Mouse (Mus musculus) 3134 (cell line): Measurements from ENCODE around the gene Mapk14.

Experiments
- DNase-seq: peaks from one replicate; pipeline ENCODE4 v3.0.0-alpha.2; 2011; ENCODE audit warnings: low spot score; ENCODE audit not compliant: insufficient read length; ENCODE audit errors: extremely low read depth

Gene Mapk14

DNA sequence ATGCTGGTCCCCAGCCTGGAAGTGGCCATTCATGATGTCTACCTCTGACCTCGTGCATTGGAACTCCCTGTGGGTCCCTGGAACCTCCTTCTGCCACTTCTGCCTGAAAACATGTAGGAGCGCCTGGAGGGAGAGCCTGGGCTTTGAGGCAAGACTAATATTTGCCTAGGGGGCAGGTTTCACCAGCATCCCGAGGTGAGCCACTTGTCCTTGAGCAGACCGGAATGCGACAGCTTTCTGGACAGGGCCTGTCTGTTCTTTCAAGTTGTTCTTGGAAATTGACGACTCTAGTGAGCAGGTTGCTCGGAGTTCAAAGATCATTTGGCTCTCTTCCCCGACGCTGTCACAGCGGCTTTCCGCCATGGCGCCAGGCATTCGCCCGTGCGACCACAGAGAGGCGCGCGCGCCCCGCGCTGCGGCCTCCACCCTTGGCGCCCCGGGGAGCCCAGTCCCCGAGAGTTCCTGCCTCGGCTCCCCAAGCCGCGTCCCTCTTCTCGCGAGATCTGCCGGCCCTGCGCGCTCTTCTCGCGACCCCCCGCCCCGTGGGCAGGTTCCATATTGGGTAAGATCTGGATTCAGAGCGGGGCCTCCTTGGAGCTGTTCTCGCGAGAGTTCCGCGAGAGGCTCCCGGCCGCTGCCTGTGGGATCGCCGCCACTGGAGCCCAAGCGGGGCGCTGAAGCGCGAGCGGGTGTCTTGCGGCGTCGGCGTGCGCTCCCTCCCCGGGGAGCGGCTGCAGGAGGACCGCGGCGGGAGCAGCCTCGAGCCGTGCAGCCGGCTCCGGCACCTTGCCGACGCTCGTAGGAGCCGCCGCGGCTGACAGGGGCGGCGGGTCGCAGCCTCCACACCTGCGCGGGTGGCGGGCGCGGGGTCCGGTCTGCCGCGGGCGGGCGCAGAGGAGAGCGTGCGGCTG, at the start of gene Mapk14:
Gene Mapk14 (plus strand): TSS at position 554 of the 911 bp plus-strand sequence.
- peak; percentile 100 for DNase-seq

GRCm38 (mm10) chr17:28643697-28644096, 47.4 kb upstream of the Mapk14 start:
- DNase-seq = no peak

DNA sequence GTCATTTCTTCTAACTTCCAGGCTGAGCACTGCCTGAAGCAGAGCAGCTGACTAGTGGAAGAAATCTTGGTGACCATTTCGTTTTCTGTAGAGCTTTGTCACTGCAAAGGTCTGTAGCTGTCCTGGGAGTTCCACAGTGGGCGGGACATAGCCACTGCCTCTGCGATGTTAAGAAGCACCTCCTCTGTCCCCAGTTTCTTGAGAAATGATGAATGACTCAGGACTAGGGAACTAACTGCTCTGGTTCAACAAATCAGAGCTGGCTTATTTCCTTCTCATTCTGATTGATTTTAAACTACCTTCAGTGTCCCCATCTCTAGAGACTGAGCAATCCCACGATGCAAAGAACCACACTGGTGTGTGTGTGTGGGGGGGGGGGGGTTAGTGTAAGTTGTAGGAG, 47.0 kb upstream of the Mapk14 start:
- no peak for DNase-seq

GRCm38 (mm10) chr17:28646221-28646620, 44.9 kb upstream of the Mapk14 start:
- no peak for DNase-seq

DNA sequence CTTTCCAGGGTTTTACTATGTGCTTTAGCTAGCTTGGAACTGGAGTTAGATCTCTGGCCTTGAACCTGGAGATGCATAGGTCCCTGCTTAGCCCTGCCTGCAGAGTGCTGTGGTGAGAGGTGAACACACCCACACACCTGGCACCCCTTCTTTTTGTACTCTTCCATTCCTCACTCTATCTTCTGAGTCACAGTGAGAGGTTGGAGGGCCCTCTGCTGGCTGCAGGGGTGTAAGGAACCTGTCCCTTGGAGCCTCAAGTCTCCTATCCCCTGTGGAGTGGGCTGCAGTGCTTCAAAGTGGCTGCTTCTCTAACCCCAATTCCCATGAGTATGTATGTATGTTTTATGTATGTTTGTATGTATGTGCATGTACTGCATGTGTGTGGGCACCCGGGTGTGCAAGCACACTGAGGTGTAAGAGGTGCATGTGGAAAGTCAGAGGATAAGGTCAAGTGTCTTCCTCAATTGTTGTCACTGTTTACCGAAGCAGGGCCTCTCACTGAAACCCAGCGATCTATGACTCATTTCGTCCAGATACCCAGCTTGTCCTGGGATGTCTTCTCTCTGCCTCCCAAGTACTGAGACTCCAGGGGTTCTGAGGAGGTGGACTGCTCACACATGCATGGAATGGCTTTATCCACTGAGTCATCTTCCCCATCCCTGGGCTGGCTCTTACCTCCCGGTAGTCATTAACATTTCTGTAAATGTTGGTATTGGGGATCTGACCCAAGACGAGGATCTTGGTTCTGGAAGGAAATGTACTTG, 42.3 kb upstream of the Mapk14 start:
- DNase-seq = peak; percentile 22

- DNase-seq = no peak
Measured at GRCm38 (mm10) chr17:28650268-28650667, 40.9 kb upstream of the Mapk14 start.

GRCm38 (mm10) chr17:28657936-28658335, 33.2 kb upstream of the Mapk14 start:
- no peak for DNase-seq

DNA sequence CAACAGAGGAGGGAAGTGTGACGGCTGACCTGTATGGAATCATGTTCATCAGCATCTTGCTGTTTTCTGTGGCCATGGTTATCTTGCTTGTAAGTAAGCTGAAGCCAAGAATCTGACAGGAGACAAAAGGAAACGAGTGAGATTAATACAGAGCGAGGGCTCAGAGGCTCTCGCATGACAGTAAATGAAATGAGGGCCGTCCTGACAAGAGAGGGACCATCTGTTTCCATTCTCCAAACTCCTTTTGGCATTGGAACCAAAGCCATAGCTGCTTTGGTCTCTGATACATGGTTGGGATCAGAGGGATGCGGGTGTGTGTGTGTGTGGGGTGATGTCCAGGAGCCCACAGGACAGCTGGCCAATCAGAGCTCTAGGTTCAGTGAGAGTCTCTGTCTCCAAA, 31.6 kb upstream of the Mapk14 start:
- DNase-seq = no peak

DNA sequence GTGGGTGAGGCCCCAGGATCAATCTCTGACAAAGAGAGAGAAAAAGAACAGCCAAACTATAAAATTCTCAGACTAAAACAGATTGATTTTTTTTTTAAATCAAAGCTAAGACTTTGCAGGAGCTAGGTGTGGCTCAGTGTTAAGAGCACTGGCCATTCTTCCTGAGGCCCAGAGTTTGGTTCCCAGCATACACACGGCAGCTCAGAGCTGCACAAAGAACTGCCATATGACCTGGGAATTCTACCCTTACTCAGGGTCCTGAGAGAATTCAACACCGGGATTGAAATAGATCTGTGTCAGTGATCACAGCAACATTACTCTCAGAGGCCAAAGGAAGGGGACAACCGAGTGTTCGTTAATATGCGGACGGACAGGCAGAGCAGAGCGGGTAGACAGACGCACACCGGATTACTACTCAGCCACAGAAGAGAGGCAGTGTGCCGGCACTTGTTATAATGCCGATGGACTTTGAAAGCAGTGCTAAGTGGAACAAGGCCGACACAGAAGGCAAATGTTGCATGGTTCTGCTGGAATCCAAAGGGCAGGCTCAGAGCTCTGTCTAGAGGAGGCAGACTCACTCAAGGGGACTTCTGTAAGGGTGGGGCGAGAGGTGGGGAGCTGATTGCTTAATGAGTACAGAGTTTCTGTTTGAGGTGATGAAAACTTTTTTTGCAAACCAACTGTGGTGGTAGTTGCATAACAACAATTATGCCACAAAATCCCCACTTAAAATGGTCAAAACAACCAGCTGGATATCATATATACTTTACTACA, 8.6 kb upstream of the Mapk14 start:
- DNase-seq = no peak

- DNase-seq = no peak
Measured at GRCm38 (mm10) chr17:28683601-28684000, 7.5 kb upstream of the Mapk14 start.

GRCm38 (mm10) chr17:28684631-28685030, 6.5 kb upstream of the Mapk14 start:
- DNase-seq = no peak

DNA sequence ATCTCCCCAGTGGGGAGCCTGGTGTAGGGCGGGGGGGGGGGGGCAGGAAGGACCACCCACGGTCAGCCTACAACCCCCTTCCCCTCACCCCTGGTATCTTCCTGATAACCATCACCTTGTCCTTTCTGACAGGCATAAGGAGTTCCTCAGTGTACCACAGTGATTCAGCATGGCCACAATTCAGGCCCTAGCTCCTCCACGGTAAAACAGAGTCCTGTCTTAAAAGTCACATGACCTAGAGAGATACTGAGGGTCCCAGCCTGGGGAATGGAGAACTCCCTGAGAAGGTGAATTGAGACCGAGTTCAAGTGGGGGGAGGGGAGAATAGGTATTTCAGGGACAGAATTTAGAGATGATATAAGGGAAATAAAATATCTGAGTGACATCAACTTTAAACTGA, 3.8 kb upstream of the Mapk14 start:
- DNase-seq = no peak

GRCm38 (mm10) chr17:28689586-28690283, 1.4 kb upstream of the Mapk14 start, which contains the start of gene Slc26a8:
Gene Slc26a8 (minus strand): TSS chr17:28690233.
- no peak for DNase-seq

GRCm38 (mm10) chr17:28691687-28692340, 685 bp downstream of the Mapk14 start:
- peak; percentile 74 for DNase-seq

- DNase-seq = no peak
Measured at GRCm38 (mm10) chr17:28692341-28692710, 1.2 kb downstream of the Mapk14 start.

- DNase-seq = no peak
Measured at GRCm38 (mm10) chr17:28693086-28693485, 2.0 kb downstream of the Mapk14 start.

- DNase-seq = no peak
Measured at GRCm38 (mm10) chr17:28694078-28694477, 2.9 kb downstream of the Mapk14 start.

DNA sequence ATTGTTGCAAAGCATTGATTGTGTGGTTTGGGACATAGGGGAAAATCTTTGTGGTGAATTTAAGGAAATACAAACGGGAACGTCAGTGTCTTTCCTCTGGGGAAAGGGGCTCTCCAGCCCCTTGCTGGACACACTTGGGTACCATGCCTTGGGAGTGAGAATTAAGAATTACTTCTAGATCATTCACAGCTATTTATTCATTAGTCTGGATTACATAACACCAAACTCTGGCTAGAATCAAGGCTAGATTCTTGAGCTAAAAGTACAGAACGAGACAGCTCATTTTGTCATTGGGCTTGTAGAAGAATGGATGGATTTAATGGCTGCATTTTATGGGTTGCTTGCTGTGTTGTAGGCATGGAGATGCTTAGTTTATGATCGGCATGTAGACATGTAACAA, 3.7 kb downstream of the Mapk14 start:
- no peak for DNase-seq

GRCm38 (mm10) chr17:28696641-28697040, 5.5 kb downstream of the Mapk14 start:
- no peak for DNase-seq
